Mouse (Mus musculus) heart, postnatal 0 days (tissue): ENCODE data around the gene F2rl1.

Experiments used
- CTCF ChIP-seq: IDR thresholded peaks from 2 replicates; pipeline ENCODE4 v1.5.1; 2016; ENCODE audit warnings: antibody characterized with exemption, control low read depth, low read depth
- EP300 ChIP-seq: IDR thresholded peaks from 2 replicates; pipeline ENCODE4 v1.6.1; 2016; ENCODE audit warnings: antibody characterized with exemption, low read depth

DNA sequence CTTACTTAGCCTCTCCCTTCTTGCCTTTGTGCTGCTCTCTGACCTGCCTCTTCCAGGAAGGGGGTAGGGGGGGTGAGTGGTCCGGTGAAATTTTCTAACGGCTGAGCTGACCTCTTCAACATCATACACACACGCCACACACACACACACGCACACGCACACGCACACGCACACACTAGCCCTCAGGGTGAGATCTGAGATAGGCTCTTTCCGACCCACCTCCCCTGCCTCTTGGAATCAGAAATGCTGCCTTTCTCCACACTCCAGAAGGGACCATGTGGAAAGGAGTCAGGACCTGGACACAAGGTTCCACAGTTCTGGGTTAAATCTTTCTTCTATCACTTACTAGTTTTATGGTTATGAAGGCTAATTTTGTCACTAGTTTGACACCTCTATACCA lies 8.6 kb upstream of the F2rl1 start:
- TF ChIP-seq CTCF (no peak), EP300 (no peak)
